ENCODE assay signal across 7 mouse cellular contexts in genomic region chr19:25343657-25344322, GRCm38 (mm10).
DNase-seq lines count a peak whose midpoint lies in the region; ATAC-seq and TF ChIP-seq lines count a peak whose summit lies in the region.

No protein-coding gene starts in this region.

- H3K4me3 ChIP-seq in kidney, postnatal 0 days (replicated peaks; ENCODE audit: low read depth, low read length) = no peak overlapping the region
- H3K4me3 ChIP-seq in brown adipose tissue, adult 24 weeks (ENCODE audit: insufficient read depth, low read depth, low read length) = peak overlapping the region; percentile 27; the same call in 1 of the 2 replicates
- H3K4me3 ChIP-seq in heart, embryonic 15.5 days = peak overlapping the region; percentile 38
- no peak overlapping the region for H3K4me3 ChIP-seq in liver, postnatal 0 days (ENCODE audit: low read depth, low read length)

- TF ChIP-seq EP300 in liver, postnatal 0 days (IDR thresholded peaks at IDR 0.05; ENCODE audit: low read depth) = peak; percentile 80

- no peak for DNase-seq in kidney, postnatal 0 days (ENCODE audit: low spot score)
- DNase-seq in kidney, adult 8-10 months = no peak
- DNase-seq in liver, postnatal 0 days = peak; percentile 29
- DNase-seq in testis, postnatal 14 days (ENCODE audit: low spot score) = peak; percentile 28
- no peak for DNase-seq in embryo, embryonic 10.5 days (ENCODE audit: low spot score)

- no peaks in the 10 kb centered on the region for H3K27me3 ChIP-seq in kidney, postnatal 0 days (ENCODE audit: insufficient read depth, low read length)
- no peaks in the 10 kb centered on the region for H3K27me3 ChIP-seq in heart, embryonic 15.5 days
- H3K27me3 ChIP-seq in liver, postnatal 0 days (ENCODE audit: insufficient read depth, low read length) = no peaks in the 10 kb centered on the region

- no peak for ATAC-seq in kidney, postnatal 0 days (replicated peaks; ENCODE audit: low FRiP score, low read depth)
- ATAC-seq in heart, embryonic 15.5 days (replicated peaks; ENCODE audit: insufficient number of reproducible peaks, insufficient read depth, low FRiP score, low read depth) = peak; percentile 56
- ATAC-seq in liver, postnatal 0 days = peak; percentile 70

- H3K27ac ChIP-seq in kidney, postnatal 0 days = no peak overlapping the region
- H3K27ac ChIP-seq in brown adipose tissue, adult 24 weeks (replicated peaks; ENCODE audit: low read depth, low read length) = no peak overlapping the region
- H3K27ac ChIP-seq in heart, embryonic 15.5 days = peak overlapping the region; percentile 79
- H3K27ac ChIP-seq in liver, postnatal 0 days (ENCODE audit: low read depth) = peak overlapping the region; percentile 2; the same call in 1 of the 2 replicates

- 53% methylated on average over 16 of the region's 16 CpGs for WGBS in kidney, postnatal 0 days
- WGBS in heart, embryonic 15.5 days = 10% methylated on average over 16 of the region's 16 CpGs
- 53% methylated on average over 16 of the region's 16 CpGs for WGBS in liver, postnatal 0 days (ENCODE audit: insufficient replicate concordance)

- H3K9ac ChIP-seq in kidney, postnatal 0 days (ENCODE audit: low read depth, low read length) = no peak overlapping the region
- H3K9ac ChIP-seq in heart, embryonic 15.5 days = peak overlapping the region; percentile 35
- no peak overlapping the region; the same call in 1 of the 2 replicates for H3K9ac ChIP-seq in liver, postnatal 0 days (replicated peaks)

- no peak for TF ChIP-seq CTCF in kidney, postnatal 0 days (IDR thresholded peaks at IDR 0.05; ENCODE audit: low read depth)
- TF ChIP-seq CTCF in liver, postnatal 0 days (IDR thresholded peaks at IDR 0.05; ENCODE audit: low read depth) = no peak

- H3K9me3 ChIP-seq in kidney, postnatal 0 days (replicated peaks; ENCODE audit: low read length) = no peaks in the 10 kb centered on the region
- H3K9me3 ChIP-seq in heart, embryonic 15.5 days (replicated peaks) = no peaks in the 10 kb centered on the region
- H3K9me3 ChIP-seq in liver, postnatal 0 days (ENCODE audit: low read length) = no peaks in the 10 kb centered on the region

- peak overlapping the region; percentile 6; the same call in 1 of the 2 replicates for H3K4me2 ChIP-seq in kidney, postnatal 0 days (ENCODE audit: low read length)
- peak overlapping the region; percentile 61 for H3K4me2 ChIP-seq in heart, embryonic 15.5 days
- peak overlapping the region; percentile 52 for H3K4me2 ChIP-seq in liver, postnatal 0 days (ENCODE audit: low read depth, low read length)

- no peaks in the 10 kb centered on the region for H3K4me1 ChIP-seq in kidney, postnatal 0 days (replicated peaks; ENCODE audit: insufficient read depth, low read length)
- no peaks in the 10 kb centered on the region for H3K4me1 ChIP-seq in brown adipose tissue, adult 24 weeks (ENCODE audit: control insufficient read depth, insufficient read depth, insufficient read length, low read length)
- peaks cover 27% of the 10 kb centered on the region for H3K4me1 ChIP-seq in heart, embryonic 15.5 days (replicated peaks)
- H3K4me1 ChIP-seq in liver, postnatal 0 days (ENCODE audit: insufficient read depth) = peaks cover 15% of the 10 kb centered on the region

- H3K36me3 ChIP-seq in kidney, postnatal 0 days (ENCODE audit: insufficient read depth, low read length) = no peaks in the 10 kb centered on the region
- no peaks in the 10 kb centered on the region for H3K36me3 ChIP-seq in heart, embryonic 15.5 days
- no peaks in the 10 kb centered on the region for H3K36me3 ChIP-seq in liver, postnatal 0 days (replicated peaks; ENCODE audit: insufficient read depth, low read length)

Comparison
In these comparisons a context has a peak if more than half of its experiments do, and no peak if none do; other contexts are left out.
1. DNase-seq: peak in liver, postnatal 0 days (single experiment) and testis, postnatal 14 days (single experiment); none in kidney, postnatal 0 days (single experiment), kidney, adult 8-10 months (0 of 2) and embryo, embryonic 10.5 days (single experiment).
2. H3K27ac ChIP-seq: peak in heart, embryonic 15.5 days (single experiment) and liver, postnatal 0 days (single experiment); none in kidney, postnatal 0 days (single experiment) and brown adipose tissue, adult 24 weeks (single experiment).
3. H3K4me2 ChIP-seq: peak in every context shown above with its lines; median percentile 61 in heart, embryonic 15.5 days; 52 in liver, postnatal 0 days; 6 in kidney, postnatal 0 days.
4. H3K4me3 ChIP-seq: peak in brown adipose tissue, adult 24 weeks (single experiment) and heart, embryonic 15.5 days (single experiment); none in kidney, postnatal 0 days (single experiment) and liver, postnatal 0 days (single experiment).